Mouse (Mus musculus) right cerebral cortex, postnatal 10 days (tissue): Measurements from ENCODE around the gene Sipa1l1.

Experiments
- DNase-seq, 2 experiments: peaks; one replicate each; pipeline ENCODE4 v3.0.0; 2021; ENCODE audit warnings: low spot score in 2 of 2

The Sipa1l1 gene

GRCm38 (mm10) chr12:82247371-82248258 lies 78.5 kb downstream of the Sipa1l1 start:
- no peak for DNase-seq

DNA sequence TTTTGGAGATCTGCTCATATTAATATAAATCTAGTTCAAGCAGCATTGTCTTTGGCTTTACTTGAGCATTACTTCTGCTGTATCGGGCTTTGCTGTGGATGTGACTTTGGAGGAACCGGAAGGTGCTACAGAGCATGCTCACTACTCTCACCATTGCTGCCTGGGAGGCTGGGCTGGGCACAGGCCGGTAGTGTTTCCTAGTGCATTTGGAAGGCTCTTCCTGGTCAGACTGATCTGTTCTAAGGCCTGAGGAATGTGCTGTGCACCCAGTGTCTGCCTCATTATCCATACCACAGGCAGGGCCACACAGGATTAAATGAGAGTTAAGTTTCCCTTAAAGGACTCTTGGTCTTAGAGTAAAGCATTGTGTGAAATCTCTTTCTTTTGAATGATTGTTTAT lies 79.4 kb downstream of the Sipa1l1 start:
- no peak for DNase-seq

DNA sequence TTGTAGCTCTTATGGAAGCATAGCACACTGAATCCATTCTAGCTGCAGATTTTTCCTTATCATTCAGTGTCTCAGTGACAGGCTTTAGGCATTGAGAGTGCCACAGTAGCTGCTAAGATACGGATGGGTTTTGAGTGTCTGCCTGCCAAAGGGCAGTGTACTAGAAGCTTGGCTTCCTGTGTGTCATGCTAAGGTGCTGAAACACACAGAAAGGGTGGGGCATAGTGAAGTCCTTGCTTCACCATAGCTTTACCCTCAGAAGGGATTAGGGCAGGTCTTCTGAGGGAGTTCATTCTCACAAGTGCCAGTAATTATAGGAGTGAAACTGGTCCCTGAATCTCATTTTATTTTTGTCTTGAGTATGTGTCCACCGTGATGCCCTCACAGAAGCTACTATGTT lies 82.2 kb downstream of the Sipa1l1 start:
- no peak for DNase-seq

- peak; percentile 78 for DNase-seq
Observed at GRCm38 (mm10) chr12:82254076-82254475, 85.0 kb downstream of the Sipa1l1 start.

- no peak for DNase-seq
Observed at GRCm38 (mm10) chr12:82256012-82256411, 86.9 kb downstream of the Sipa1l1 start.

DNA sequence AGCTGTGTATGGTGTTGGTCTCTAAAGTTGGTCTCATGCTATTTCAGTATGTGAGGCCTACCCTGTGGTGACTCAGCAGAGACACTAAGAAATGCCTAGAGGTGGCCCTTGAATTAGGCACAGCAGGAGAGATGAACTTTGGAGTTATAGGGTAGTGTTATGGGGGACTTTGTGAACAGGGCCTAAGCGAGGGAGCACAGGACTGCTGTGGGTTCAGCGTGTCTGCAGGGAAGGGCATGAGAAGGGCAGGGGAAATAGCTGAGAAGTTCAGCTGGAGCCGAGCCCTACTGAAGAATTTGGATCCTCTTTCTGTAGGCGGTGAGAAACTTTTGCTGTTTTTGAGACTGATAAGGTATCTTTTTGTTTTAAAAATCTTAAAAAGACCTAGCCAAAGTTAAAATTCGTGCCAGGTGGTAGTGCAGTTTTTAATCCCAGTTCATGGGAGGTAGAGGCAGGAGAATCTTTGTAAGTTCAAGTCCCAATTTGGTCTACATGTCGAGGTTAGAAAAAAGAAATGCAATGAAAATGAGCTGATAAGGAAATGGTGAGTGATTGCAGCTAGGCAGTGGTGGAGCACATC lies 87.9 kb downstream of the Sipa1l1 start:
- no peak for DNase-seq

- no peak for DNase-seq
Observed at GRCm38 (mm10) chr12:82257994-82258785, 89.1 kb downstream of the Sipa1l1 start.

GRCm38 (mm10) chr12:82263443-82263842 lies 94.3 kb downstream of the Sipa1l1 start:
- no peak for DNase-seq

GRCm38 (mm10) chr12:82264083-82264851 lies 95.1 kb downstream of the Sipa1l1 start:
- no peak for DNase-seq

DNA sequence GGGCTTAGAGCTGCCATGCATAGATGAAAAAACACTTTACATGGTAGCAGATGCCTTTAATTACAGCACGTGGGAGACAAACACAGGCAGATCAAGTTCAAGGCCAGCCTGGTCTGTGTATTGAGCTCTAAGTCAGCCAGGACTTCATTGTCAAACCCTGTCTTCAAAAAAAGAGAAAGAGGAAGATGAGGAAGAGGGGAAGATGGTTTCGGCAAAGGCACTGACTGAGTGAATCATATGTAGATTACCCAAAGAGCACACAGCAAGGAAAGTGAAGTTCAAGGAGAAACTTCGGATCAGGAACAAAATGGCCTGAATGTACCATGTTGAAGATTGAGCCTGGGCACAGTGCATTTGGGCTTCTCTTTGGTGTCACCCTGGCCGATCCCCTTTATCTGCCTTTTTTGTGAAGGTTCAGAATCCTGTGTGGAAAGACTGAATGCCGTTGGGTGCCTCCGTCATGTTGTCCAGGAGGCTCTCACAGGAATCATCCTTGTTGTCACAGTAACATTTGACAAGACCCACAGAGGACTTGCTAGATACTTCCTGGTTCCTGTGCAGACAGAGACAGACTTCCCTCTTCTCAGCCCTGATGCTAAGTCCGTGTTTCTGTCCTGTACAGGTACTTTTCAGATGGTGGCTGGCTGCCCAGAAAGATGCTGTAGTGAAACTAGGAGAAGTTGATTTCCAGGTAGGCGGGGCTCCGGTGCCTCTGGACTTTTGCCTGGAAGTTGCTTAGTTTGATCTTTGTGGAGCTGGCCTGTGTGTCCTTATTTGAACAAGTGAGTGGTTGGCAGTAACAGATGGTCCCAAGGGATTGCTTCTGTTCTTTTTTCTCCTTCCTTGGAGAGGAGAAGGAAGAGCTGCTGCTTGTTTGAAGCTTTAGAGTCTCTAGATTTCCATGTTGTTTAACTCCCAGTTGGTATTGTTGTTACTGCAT lies 96.5 kb downstream of the Sipa1l1 start:
- DNase-seq: peak; percentile 51 to 56

- DNase-seq: no peak
Observed at GRCm38 (mm10) chr12:82271447-82271846, 102.3 kb downstream of the Sipa1l1 start.

GRCm38 (mm10) chr12:82273503-82273902 lies 104.4 kb downstream of the Sipa1l1 start:
- no peak for DNase-seq

DNA sequence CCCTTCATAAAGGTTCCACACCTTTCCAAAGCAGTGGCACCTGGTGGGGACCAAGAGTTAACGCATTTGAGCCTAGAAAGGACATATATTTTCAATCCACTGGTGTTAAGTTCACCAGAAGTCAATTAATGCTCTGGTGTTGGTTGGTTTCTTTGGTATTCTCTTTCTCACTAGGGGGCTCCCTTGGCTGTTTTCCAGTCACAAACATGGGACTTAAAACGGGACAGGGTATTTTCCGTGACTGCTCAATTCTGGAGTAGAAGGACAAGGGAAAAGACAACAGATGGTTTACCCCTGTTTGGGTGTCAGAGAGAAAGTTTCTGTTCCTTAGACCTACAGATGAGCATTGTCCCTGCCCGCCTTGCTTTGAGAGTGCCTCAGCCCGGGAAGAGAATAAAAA lies 105.5 kb downstream of the Sipa1l1 start:
- no peak for DNase-seq

DNA sequence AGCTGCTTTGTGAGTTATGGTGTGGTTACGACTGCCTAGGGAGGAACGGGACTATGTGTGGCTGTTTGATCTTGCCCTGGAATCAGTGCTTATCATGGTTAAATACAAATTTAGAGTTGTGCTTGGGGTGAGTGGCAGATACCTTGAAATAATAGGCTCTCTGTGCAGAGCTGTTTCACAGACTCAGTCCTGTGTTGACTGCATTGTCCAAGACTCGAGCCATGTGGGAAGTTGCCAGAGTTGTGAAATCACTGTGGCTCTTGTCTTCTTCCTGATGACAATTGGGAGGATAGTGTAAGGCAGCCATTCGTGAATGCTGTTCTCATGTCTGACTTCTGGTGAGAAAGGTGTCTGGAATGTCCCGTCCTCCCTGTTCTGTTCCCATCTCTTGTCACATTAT lies 106.6 kb downstream of the Sipa1l1 start:
- no peak for DNase-seq

DNA sequence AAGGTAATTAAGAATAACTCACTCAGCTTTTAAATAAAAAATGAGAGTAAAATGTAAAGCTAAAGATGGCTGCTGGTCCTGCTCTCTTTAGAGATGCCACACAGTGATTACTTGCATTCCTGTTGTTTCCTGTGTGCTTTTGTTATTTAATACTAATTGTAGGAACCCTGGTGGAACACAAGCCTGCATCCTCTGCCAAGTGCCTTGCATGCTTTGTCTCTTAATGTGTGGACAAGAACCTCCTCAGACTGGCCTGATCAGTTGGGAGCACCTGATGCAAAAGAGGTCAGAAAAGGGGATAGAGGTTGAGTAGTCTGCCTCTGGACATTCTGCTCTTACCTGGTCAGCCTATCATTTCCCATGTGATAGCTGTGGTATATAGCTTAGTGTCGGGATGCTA lies 107.5 kb downstream of the Sipa1l1 start:
- no peak for DNase-seq

GRCm38 (mm10) chr12:82284617-82285016 lies 115.5 kb downstream of the Sipa1l1 start:
- DNase-seq: no peak

DNA sequence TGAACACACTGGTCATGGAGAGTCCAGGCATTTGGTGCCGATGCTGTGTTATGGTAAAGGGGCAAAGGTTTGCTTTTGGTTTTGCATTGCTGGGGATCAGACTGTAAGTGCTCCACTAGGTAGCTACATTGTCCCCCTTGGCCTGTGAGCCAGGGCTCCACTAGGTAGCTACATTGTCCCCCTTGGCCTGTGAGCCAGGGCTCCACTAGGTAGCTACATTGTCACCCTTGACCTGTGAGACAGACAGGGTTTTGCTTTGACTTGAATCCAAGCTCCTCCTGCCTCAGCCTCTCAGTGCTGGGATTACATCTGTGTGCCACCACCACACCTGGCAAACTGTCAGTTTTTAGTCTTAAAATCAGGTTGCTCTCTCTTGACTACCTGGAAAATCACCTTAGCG lies 115.9 kb downstream of the Sipa1l1 start:
- no peak for DNase-seq

DNA sequence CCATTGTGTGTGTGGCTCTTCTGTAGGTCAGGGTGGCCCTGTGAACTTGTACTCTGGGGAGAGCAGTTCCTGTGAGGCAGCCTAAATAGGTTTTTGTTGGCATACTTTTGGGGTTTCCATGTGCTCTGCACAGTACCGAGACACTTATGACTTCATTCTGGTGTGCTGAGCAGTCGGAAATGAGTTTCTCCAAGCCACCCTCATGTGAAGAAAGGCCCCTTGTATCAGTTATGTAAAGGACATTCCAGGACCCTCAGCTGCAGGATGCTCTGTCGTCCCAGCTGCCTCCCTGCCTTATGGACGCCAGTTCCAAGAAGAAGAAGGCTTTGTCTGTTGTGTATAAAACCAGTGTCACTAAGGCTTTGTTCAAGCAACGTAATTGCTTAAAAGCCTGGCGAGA lies 116.9 kb downstream of the Sipa1l1 start:
- peak in 1 of 2 experiments; percentile 47 for DNase-seq

DNA sequence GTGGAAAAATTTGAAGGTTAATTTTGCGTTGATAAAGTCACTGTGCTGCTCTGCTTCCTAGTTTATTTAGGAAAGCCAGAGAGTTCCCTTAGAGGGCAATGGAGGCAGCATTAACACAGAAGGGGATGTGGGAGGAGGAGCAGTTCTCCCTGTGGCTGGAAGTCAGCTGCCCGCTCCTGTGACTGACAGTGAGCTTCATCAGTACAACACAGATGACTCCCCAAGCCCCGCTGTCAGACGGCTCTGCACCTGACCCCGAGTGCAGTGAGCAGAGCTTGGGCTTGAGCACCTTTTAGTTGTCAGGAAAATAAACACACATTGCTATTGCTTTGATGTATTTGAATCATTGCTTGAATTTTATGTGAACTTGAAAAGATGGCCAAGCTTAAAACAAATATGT lies 117.7 kb downstream of the Sipa1l1 start:
- DNase-seq: no peak

GRCm38 (mm10) chr12:82293545-82294247 lies 124.6 kb downstream of the Sipa1l1 start:
- no peak for DNase-seq
